36 mouse cellular contexts compared by ENCODE assay signal in genomic region chr1:141161772-141162171, GRCm38 (mm10).
"Had no signal": no experiment of that assay in that cellular context is flagged by ENCODE, and none has a peak within 500 bp of the region (broad histone marks: within the 10 kb centered on the region; RNA-seq: fewer than 3 reads in every experiment).

No protein-coding gene starts in this region.

- H3K4me1 ChIP-seq: heart, embryonic 10.5 days; heart, embryonic 12.5 days; heart, embryonic 13.5 days; heart, embryonic 15.5 days; hindbrain, embryonic 10.5 days; hindbrain, embryonic 12.5 days; hindbrain, embryonic 13.5 days; hindbrain, embryonic 15.5 days; intestine, embryonic 15.5 days; kidney, embryonic 15.5 days had no signal

- H3K27ac ChIP-seq: heart, adult 2 months; heart, embryonic 10.5 days; heart, embryonic 13.5 days; heart, embryonic 15.5 days; hindbrain, embryonic 10.5 days; hindbrain, embryonic 12.5 days; hindbrain, embryonic 13.5 days; hindbrain, embryonic 14.5 days; hindbrain, embryonic 15.5 days; hindbrain, postnatal 0 days; intestine, embryonic 15.5 days; kidney, embryonic 15.5 days; kidney, postnatal 0 days; layer of hippocampus, adult 2 months had no signal

- ATAC-seq: hindbrain, embryonic 16.5 days; hindbrain, postnatal 0 days; inflammation-experienced regulatory T-cells, adult 6 months; intestine, embryonic 15.5 days; intestine, embryonic 16.5 days; intestine, postnatal 0 days had no signal

- H3K4me2 ChIP-seq: heart, embryonic 11.5 days; heart, embryonic 12.5 days; heart, embryonic 13.5 days; heart, embryonic 15.5 days; hindbrain, embryonic 12.5 days; hindbrain, embryonic 13.5 days; hindbrain, embryonic 14.5 days; hindbrain, embryonic 15.5 days; intestine, embryonic 15.5 days; kidney, embryonic 15.5 days had no signal

- H3K36me3 ChIP-seq: heart, embryonic 10.5 days; heart, embryonic 12.5 days; heart, embryonic 13.5 days; heart, embryonic 15.5 days; hindbrain, embryonic 10.5 days; hindbrain, embryonic 12.5 days; hindbrain, embryonic 13.5 days; hindbrain, embryonic 15.5 days; intestine, embryonic 15.5 days; kidney, embryonic 15.5 days had no signal

- H3K9me3 ChIP-seq: heart, embryonic 10.5 days; heart, embryonic 12.5 days; heart, embryonic 13.5 days; heart, embryonic 15.5 days; hindbrain, embryonic 10.5 days; hindbrain, embryonic 12.5 days; hindbrain, embryonic 13.5 days; hindbrain, embryonic 15.5 days; intestine, embryonic 15.5 days; kidney, embryonic 15.5 days had no signal

- H3K4me3 ChIP-seq: heart, adult 2 months; heart, embryonic 10.5 days; heart, embryonic 12.5 days; heart, embryonic 13.5 days; heart, embryonic 15.5 days; hindbrain, embryonic 10.5 days; hindbrain, embryonic 12.5 days; hindbrain, embryonic 13.5 days; hindbrain, embryonic 15.5 days; intestine, embryonic 15.5 days; kidney, embryonic 15.5 days; layer of hippocampus, adult 2 months had no signal

- DNase-seq: heart, adult 18-20 months; heart, adult 2 months; heart, postnatal 10 days; heart, postnatal 14 days; heart, postnatal 36 days; heart, postnatal 4 days; kidney, adult 11 months; kidney, adult 18-20 months; kidney, adult 2 months; kidney, adult 8-10 months; kidney, adult 9 months; kidney, postnatal 10 days; kidney, postnatal 14 days; kidney, postnatal 25 days; kidney, postnatal 36 days; kidney, postnatal 4 days; layer of hippocampus, adult 9-11 months had no signal

- H3K27me3 ChIP-seq: heart, embryonic 12.5 days; heart, embryonic 13.5 days; heart, embryonic 15.5 days; hindbrain, embryonic 12.5 days; hindbrain, embryonic 13.5 days; hindbrain, embryonic 15.5 days; intestine, embryonic 15.5 days; kidney, embryonic 15.5 days had no signal

- H3K9ac ChIP-seq: heart, embryonic 12.5 days; heart, embryonic 13.5 days; heart, embryonic 15.5 days; hindbrain, embryonic 12.5 days; hindbrain, embryonic 13.5 days; hindbrain, embryonic 14.5 days; hindbrain, embryonic 15.5 days; intestine, embryonic 15.5 days; kidney, embryonic 15.5 days had no signal
